Mouse (Mus musculus) forebrain, embryonic 16.5 days (tissue): ENCODE data around the gene Vcpkmt. TPM values are rescaled to one million over a fixed set of nuclear protein-coding genes. Genes with fewer than 3 reads are reported as not detected.

Experiments
- ATAC-seq: fragments of 200-750 bp; cut with Nextera tagmentation; 2 replicates; pipeline ENCODE4 v1.8.0; 2017; ENCODE audit warnings: mild to moderate bottlenecking, moderate library complexity
- H3K27ac ChIP-seq: fragments of 300-500 bp; sonication (generic); 2 replicates; pipeline ENCODE4 v1.5.1; 2014; ENCODE audit warnings: low read length, control low read depth
- H3K27me3 ChIP-seq: fragments of 300-500 bp; sonication (generic); replicated peaks from 2 replicates; pipeline ENCODE4 v1.6.1; 2014; ENCODE audit warnings: low read length; ENCODE audit not compliant: control insufficient read depth, insufficient read depth
- H3K36me3 ChIP-seq: fragments of 300-500 bp; sonication (generic); 2 replicates; pipeline ENCODE4 v1.6.1; 2014; ENCODE audit not compliant: control insufficient read depth, insufficient read depth
- H3K4me1 ChIP-seq: fragments of 300-500 bp; sonication (generic); replicated peaks from 2 replicates; pipeline ENCODE4 v1.6.1; 2014; ENCODE audit warnings: low read length; ENCODE audit not compliant: control insufficient read depth, insufficient read depth
- H3K4me2 ChIP-seq: fragments of 300-500 bp; sonication (generic); 2 replicates; pipeline ENCODE4 v1.6.1; 2014; ENCODE audit warnings: mild to moderate bottlenecking, low read length, control low read depth
- H3K4me3 ChIP-seq: fragments of 300-500 bp; sonication (generic); replicated peaks from 2 replicates; pipeline ENCODE4 v1.5.1; 2014; ENCODE audit warnings: mild to moderate bottlenecking, low read length, control low read depth
- H3K9ac ChIP-seq: fragments of 300-500 bp; sonication (generic); replicated peaks from 2 replicates; pipeline ENCODE4 v1.6.1; 2014; ENCODE audit warnings: low read depth, low read length, control low read depth
- H3K9me3 ChIP-seq: fragments of 300-500 bp; sonication (generic); 2 replicates; pipeline ENCODE4 v1.6.1; 2016; ENCODE audit warnings: low read length; ENCODE audit not compliant: control insufficient read depth
- WGBS: fragments of 180-500 bp; shearing (Covaris S2); extraction: QIAGEN DNeasy Blood & Tissue Kit; methylation state at CpG from one replicate; pipeline ENCODE4 v1.1.7; 2014; 5-methylcytosine and 5-hydroxymethylcytosine counted together
- microRNA-seq: library from miRNA; unstranded; fragments of <30 nt; microRNA quantifications from one replicate; pipeline ENCODE4, GENCODE M21; 2017
- polyA plus RNA-seq: library from polyadenylated mRNA; unstranded; fragments of >200 nt; fragmentation: Nextera tagmentation; extraction: Ambion mirVana; gene quantifications from 2 replicates; pipeline ENCODE4 v1.2.1, GENCODE M21; 2015

Vcpkmt gene
- polyA plus RNA-seq, 1 experiment from 2014 or later, result 33.5 TPM

- WGBS, result 86% methylated on average over 4 of the region's 4 CpGs
Observed at GRCm38 (mm10) chr12:69532091-69532490, 50.7 kb downstream of the Vcpkmt start.

DNA sequence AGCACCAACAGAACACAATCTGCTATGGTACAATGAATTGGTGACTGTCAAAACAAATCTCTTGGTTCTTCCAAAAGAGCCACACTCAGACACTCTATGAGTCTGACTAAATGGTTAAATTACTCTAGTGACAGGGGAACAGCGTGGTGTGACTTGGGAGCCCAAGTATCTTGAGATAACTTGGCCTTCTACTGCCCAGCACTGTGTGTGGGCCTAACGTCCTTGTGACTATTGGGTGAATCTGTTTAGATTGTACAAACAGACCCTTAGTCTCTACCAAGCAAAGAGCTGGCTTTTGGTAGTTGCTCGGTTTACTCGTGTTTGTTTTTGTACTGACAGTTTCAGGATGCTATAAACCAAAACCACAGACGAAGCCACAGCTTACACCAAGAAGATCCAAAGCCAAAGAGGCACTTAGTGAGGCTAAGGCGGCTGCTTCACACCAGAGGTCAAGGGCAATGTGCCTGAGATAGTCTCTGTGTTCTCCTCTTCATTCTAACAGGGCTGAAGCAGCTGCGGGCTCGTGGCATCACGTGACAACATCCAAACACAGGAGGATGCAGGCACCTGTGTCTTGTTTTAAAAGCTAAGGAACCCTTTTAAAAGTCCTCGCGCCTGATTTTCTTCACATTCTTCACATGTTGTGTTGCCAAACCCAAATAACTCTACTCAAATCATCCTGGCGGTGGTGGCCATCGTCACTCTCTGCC is 53.0 kb downstream of the Vcpkmt start:
- 91% methylated on average over 13 of the region's 13 CpGs for WGBS
- H3K4me3 ChIP-seq, result no peak overlapping the region
- H3K9ac ChIP-seq, result no peak overlapping the region
- no peak overlapping the region for H3K4me2 ChIP-seq
- no peaks in the 10 kb centered on the region for H3K27me3 ChIP-seq
- no peaks in the 10 kb centered on the region for H3K9me3 ChIP-seq
- no peak overlapping the region for H3K27ac ChIP-seq
- ATAC-seq, result no peak
- H3K36me3 ChIP-seq, result no peaks in the 10 kb centered on the region
- H3K4me1 ChIP-seq, result no peaks in the 10 kb centered on the region

More at GRCm38 (mm10) chr12:69532091-69532490, 50.7 kb downstream of the Vcpkmt start:
- no peaks in the 10 kb centered on the region for H3K9me3 ChIP-seq
- H3K36me3 ChIP-seq, result no peaks in the 10 kb centered on the region
- no peaks in the 10 kb centered on the region for H3K4me1 ChIP-seq
- H3K27ac ChIP-seq, result no peak overlapping the region
- no peaks in the 10 kb centered on the region for H3K27me3 ChIP-seq
- H3K9ac ChIP-seq, result no peak overlapping the region
- H3K4me3 ChIP-seq, result no peak overlapping the region
- ATAC-seq, result no peak
- H3K4me2 ChIP-seq, result no peak overlapping the region

GRCm38 (mm10) chr12:69528275-69529032 is 54.4 kb downstream of the Vcpkmt start:
- Histone ChIP-seq H3K4me1 (no peaks in the 10 kb centered on the region), H3K9ac (no peak overlapping the region), H3K27ac (no peak overlapping the region), H3K9me3 (no peaks in the 10 kb centered on the region), H3K4me2 (no peak overlapping the region), H3K36me3 (no peaks in the 10 kb centered on the region), H3K4me3 (no peak overlapping the region), H3K27me3 (no peaks in the 10 kb centered on the region)
- WGBS, result 94% methylated on average over 8 of the region's 8 CpGs
- ATAC-seq, result no peak

Small RNA genes lying within 50 kb of the gene (microRNA-seq; reads per million reads assigned to microRNA genes)
- not detected for gene Gm23018

Other genes with a start within 250 kb of the Vcpkmt start
- 87.6 and 94.4 TPM in 2 replicates for gene Nemf, start 225.9 kb downstream of the Vcpkmt start, polyA plus RNA-seq
- 22.2 and 27.6 TPM in 2 replicates for gene Arf6, start 210.9 kb downstream of the Vcpkmt start, polyA plus RNA-seq
- gene Gm9887, start 210.6 kb downstream of the Vcpkmt start, polyA plus RNA-seq, result 0.62 TPM in 1 of 2 replicates, not detected in the other
- gene Sos2, start 98.8 kb upstream of the Vcpkmt start, polyA plus RNA-seq, result 11.0 and 11.8 TPM in 2 replicates
- gene L2hgdh, start 141.8 kb upstream of the Vcpkmt start, polyA plus RNA-seq, result 15.0 and 16.3 TPM in 2 replicates
- 26.0 and 26.1 TPM in 2 replicates for gene Atp5s, start 141.9 kb upstream of the Vcpkmt start, polyA plus RNA-seq
- gene Cdkl1, start 208.2 kb upstream of the Vcpkmt start, polyA plus RNA-seq, result 4.9 and 6.9 TPM in 2 replicates